Mouse (Mus musculus) olfactory bulb, adult 2 months (tissue): ENCODE measurements around the gene Cela3b.

Source experiments
- CTCF ChIP-seq: fragments of 200-500 bp; IDR thresholded peaks from 2 replicates; pipeline ENCODE4 v1.5.1; 2012; ENCODE audit warnings: low read depth, mild to moderate bottlenecking, low read length, moderate library complexity; ENCODE audit not compliant: insufficient read depth
- POLR2A ChIP-seq: fragments of 200-500 bp; IDR thresholded peaks from 2 replicates; pipeline ENCODE4 v1.6.1; 2012; ENCODE audit warnings: mild to moderate bottlenecking, low read depth, low read length, moderate library complexity; ENCODE audit not compliant: insufficient read depth

DNA sequence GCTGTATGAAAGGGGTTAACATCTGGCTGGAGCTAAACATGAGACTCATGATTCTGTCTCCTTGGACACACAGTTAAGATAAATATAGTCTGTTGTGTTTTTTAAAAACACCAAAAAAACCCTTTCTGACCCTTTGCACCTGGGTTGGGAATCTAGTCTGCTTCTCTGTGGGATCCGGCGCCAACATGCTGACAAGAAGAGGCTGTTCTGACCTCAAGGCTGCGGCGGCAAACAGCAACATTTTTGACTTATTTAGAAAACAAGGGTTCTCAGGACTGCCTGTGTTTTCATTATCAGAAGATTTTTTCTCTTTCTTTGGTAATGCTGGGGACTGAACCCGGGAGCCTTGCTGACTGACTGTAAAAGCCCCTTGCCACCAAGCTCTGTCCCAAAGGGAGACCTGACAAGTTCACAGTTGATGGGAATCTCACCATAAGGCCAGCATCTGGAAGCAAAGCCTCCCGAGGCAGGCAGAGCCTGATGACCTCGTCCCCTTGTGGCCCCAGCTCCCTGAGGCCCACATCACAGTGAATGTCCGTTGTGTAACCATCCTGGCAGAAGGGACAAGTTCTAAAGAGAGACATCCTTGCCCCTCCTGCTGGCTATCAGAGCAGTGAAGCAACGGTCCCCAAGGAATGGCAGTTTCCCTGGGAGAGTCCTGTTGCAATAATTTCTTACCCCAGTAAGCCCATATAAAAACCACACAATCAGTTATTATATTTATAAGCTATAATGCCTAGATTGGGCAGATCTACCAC is 36.8 kb downstream of the Cela3b start:
- TF ChIP-seq CTCF (no peak), POLR2A (no peak)
